Mouse (Mus musculus): Measurements from ENCODE around the gene Slc8a1. TPM values are rescaled to one million over a fixed set of nuclear protein-coding genes. Genes with fewer than 3 reads are reported as not detected.

Slc8a1 gene
- polyA plus RNA-seq, 1 experiment = 17.6 TPM

DNA sequence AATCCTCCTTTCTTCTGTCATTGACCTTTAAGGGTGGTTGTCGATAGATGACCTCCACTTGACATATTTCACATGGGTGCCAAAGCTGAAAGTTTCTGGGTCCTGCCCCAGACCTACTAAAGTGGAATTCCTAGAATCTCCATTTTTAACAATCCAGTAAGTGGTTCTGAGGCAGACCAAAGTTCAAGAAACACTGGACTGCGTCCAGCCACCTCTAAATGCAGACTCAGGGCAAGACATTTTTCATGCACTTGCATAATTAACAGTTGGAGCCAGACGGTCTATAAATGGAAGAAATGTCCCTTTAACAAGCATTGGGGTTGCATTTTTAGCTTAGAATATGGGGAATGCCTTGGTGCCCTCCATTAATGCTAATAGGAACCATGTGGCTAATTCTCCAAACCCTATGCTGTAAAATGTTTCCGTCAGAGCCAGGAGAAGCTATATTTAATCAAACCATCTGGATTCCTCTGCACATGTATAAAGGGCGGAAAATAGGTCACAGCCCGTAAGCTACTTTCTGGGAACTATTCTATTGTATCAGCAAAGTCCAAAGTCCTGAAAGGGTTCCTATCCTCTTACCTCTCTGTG lies 224.7 kb downstream of the Slc8a1 start:
- DNase-seq (ENCODE audit: low spot score) = no peak

DNA sequence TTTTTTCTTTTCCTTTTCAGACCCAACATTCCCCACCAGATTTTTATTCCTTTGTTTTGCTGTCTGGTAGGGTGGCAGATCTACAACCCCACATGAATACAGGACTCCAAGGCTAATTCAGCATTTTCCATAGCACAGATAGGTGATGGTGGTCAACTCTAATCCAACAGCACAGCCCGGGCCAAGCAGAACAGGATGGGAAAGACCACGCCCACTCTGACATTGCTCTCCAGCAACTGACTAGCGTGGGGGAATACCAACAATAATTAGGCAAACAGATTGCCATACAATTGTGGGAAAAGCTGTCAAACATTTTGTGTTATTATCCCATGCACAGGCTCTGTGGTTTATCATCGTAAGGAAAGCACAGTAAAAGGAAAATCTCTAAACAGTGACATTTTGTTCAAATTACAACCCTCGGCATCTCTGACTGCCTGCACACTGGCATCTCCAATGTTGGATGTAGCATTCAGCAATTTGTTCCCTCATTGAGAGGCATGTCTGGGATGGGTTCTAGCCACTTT lies 233.0 kb downstream of the Slc8a1 start:
- no peak for DNase-seq (ENCODE audit: low spot score)

DNA sequence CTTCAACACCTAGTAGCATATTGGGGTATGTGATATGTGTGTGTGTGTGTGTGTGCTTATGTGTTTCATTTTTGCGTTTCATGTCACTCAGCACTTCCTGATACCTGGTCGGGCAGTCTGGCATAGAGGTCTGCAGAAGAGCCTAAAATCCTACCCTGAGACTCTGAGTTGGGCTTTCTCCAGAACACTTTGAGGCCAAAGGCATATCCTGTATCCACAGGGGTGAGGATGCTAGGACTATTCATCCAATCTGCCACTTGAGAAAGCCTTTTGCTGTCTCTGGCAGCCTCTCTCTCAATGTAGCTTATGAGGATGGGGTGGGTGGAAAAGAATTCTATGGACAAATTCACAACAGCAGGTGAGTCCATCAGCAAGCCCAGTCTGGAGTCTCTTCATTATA lies 234.1 kb downstream of the Slc8a1 start:
- DNase-seq (ENCODE audit: low spot score) = no peak

DNA sequence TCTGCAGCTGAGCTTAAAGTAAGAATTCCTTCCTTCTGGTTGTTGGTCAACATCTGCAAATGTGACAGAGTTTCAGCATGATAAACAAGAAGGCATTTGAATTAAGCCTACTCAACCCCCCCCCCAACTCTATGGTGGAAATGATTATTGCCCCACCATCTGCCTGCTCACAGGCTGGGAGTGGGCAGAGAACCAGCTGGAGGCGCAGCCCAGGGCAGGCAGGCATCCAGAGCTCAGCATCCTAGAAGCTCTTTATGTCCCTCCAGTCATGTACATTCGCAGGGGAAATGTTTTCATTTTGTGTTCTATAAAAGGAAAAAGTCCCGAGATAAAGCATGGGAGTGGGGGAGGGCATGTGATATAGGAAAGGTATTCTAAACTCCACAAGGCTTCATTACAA lies 235.4 kb downstream of the Slc8a1 start:
- DNase-seq (ENCODE audit: low spot score) = no peak

- no peak for DNase-seq (ENCODE audit: low spot score)
These were observed 237.3 kb downstream of the Slc8a1 start for GRCm38 (mm10) chr17:81500686-81501407.

DNA sequence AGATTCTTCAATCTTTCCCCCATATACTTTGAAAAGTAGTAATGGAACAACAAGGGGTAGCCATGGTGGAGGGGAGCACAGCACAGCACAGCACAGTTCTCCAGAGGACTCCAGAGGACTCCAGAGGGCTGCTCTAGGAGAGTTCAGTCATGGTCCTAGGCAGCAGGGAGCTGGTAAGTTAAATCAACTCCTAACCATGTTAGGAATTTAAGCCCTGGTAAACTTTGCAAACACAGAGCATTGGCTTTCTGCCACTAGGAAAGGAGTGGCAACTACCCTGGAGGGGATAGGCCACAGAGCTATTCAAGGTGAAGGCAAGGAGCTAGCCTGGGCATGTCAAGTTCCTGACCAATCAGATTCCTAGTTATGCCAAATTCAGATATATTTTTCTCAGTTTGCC lies 240.3 kb downstream of the Slc8a1 start:
- DNase-seq (ENCODE audit: low spot score) = no peak

- no peak for DNase-seq (ENCODE audit: low spot score)
These were observed 241.6 kb downstream of the Slc8a1 start for GRCm38 (mm10) chr17:81496616-81497015.

GRCm38 (mm10) chr17:81492216-81492865 lies 245.8 kb downstream of the Slc8a1 start:
- DNase-seq (ENCODE audit: low spot score) = no peak

GRCm38 (mm10) chr17:81486388-81486787 lies 251.8 kb downstream of the Slc8a1 start:
- no peak for DNase-seq (ENCODE audit: low spot score)

DNA sequence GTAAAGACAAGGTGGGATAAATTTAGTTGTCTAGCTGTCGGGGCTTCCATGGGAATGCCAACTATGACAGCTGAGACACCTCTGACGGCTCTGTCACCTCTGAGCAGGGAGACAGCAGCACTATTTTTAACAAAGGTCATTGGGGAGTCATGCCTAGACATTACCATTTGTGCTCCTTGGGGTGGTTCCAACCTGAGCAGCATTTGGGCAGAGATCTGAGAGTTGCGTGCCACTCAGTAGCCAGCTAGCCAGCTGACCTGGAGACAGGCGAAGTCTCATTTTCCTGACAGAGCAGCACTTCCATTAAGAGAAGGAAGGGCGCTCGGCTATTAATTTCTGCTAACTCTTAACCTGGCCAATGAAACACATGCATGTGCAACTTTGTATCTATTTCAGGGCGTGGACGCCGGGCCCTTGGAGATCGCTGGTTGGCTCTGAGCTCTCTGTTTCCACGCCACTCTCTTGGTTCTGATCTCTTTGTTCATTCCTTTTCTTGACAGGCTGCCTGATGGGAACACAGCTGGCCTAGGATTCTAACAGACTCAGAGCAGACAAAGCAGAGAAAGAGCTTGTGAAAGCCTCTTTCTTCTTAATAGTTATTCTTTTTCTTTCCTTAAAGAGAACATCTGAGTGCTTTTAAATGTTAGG lies 256.2 kb downstream of the Slc8a1 start:
- DNase-seq (ENCODE audit: low spot score) = no peak

DNA sequence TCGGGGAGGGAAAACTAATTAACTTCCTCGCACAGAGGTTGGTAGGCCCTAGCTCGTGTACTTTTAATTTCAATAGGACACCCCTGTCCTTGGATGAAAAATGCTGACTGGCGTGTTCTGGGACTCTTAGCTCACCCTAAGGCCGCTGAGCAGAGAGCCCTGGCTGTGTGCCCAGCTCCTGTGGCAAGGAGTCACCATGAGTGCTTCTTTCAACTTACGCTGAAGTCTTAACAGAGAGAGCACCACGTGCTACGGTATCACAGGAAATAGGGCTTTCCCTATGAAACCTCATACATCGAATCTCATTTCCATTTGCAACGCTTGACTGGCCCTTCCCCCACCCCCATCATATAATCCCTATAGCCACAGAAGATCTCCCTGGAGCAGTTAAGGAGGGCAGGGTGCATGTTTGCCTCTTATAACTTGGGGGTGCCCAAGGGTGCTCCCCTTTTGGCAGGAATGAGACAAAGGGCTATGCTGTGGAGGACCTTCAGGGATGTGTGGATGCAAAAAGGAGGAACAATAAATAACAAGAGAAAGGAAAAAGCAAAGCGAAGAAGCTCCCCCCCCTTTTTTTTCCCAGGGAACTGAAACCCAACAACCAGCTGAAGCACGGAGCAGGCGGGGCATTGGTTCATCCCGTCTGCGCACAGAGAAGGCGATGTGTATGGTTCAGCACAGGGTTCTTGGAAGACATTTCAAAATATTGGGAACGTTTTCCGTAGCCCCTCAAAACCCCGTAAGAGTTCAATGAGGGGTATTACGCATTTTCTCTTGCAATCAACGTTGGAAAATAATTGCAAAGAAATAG lies 257.6 kb downstream of the Slc8a1 start:
- DNase-seq (ENCODE audit: low spot score) = no peak

DNA sequence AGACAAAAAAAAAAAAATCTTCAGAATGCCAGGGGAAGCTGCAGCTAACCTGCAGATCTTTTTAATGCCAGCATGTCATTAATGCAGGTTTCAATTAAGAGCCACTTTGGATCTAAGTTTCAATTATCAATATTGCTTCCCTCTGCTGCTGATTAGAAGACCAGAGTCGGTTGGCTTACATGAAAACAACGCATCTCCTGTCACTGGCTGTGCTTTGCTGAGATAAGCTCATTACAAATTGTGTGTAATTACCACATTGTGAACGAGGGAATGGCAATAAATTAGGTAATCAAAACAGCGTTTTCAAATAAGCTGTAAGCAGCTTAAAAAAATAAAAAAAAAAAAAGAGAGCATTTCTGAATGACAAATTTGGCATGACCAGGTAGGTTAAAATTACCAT lies 258.4 kb downstream of the Slc8a1 start:
- no peak for DNase-seq (ENCODE audit: low spot score)

DNA sequence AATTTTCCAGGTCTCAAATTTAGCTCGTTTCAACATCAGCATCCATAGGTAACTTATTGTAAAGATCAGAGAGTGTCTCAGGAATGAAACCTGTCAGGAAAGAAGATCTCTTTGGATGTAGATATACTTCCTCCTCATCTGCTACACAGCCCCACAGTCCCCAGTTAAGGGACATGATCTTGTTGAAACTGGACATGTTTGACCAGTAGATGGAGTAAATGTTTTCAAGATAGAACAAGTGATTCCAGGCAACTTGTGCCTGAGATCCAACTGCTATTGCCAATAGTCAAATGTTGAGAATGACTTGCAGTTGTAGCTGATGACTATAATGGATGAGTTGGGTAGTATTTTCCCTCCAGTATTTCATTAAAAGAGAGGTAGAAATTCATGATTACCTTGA lies 260.8 kb downstream of the Slc8a1 start:
- no peak for DNase-seq (ENCODE audit: low spot score)

DNA sequence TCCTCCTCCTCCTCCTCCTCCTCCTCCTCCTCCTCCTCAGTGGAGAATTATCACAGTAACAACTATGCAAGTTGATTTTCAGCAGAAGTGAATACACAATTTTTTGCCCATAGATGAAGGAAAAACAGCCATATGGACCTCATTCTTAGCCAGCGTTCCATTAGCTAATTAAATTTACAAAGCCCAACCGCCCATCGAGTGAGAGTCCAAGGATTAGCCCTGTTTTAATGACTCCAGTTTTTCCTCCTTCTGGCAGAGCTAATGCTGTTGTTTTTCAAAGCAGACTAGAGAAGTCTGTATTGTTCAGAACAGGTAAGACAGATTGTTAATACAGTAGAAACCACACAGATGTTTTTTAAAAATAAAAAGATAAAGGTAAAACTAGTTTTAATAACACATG lies 264.8 kb downstream of the Slc8a1 start:
- no peak for DNase-seq (ENCODE audit: low spot score)

DNA sequence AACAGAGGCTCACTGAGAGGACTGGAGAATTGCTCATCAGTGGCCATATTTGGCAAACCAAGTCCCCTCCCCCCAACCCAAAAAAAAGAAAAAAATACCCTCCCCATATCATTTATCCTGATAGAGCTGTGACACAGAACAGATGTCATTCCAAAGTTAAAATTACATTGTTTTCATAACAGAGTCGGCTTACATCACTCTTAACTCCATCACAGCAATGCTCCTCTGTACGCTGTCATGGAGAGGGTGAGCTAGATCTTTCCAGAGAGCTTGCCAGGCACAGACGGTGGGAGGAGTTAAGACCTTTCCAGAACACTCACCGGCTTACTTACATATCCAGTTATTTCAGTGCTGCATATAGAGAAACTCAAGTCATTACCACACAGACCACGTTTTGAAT lies 269.2 kb downstream of the Slc8a1 start:
- no peak for DNase-seq (ENCODE audit: low spot score)

- no peak for DNase-seq (ENCODE audit: low spot score)
These were observed 278.8 kb downstream of the Slc8a1 start for GRCm38 (mm10) chr17:81459379-81459778.

DNA sequence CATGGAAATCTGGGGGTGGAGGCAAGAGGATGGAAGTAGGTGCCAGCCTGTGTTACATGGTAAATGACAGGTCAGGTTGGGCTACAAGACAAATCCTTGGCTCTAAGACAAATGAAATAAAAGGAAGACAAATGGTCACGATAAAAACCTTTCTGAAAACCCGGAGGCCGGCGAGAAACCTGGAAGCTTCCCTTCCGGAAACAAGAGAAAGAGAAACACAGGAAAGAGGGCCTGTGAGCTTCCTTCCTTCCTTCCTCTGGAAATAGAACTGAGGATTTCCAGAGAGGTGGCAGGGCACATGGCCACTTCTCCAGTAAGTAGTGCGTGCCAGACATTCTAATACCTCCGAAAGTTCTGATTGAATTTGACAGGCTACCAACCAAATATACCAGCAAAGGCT lies 282.2 kb downstream of the Slc8a1 start:
- no peak for DNase-seq (ENCODE audit: low spot score)

DNA sequence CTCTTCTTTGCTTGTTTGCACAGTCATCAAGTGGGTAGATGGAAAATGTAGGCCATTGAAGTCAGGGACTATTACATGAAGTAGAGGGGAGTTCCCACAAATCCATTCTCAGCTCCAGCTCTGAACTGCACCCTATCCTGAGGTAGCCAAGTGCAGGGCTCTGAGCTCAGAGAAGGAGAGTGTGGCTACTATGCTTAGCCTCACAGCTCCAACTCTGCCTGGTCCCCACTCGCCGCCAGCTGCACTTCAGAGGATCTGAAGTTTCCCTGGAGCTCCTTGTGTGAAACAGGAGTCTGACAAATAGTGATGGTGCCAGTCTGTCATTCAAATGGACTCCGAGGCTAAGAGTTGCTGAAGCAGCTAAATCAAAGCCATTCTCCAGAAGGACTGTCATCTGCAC lies 282.9 kb downstream of the Slc8a1 start:
- DNase-seq (ENCODE audit: low spot score) = no peak

DNA sequence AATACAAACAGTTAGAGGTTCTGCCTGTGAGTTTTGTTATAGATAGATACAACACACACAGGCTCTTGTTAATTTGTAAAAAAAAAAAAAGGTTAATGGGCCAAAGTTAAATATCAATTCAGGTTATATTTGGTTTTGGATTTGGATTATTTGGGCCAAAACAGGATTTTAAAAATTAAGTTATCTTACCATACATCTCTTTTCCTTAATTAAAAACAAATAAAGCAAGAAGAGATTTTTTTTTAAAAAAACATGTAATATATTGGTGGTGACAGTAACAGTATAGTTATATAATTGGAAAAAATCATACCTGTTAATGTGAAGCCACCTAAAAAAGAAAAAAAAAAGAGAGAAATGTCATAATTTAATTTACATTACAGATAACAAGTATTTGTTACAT lies 296.7 kb downstream of the Slc8a1 start, which contains the start of gene Gm11096:
TSS of gene Gm11096 (plus strand) at position 301 of the 400 bp plus-strand sequence.
- DNase-seq (ENCODE audit: low spot score) = no peak

DNA sequence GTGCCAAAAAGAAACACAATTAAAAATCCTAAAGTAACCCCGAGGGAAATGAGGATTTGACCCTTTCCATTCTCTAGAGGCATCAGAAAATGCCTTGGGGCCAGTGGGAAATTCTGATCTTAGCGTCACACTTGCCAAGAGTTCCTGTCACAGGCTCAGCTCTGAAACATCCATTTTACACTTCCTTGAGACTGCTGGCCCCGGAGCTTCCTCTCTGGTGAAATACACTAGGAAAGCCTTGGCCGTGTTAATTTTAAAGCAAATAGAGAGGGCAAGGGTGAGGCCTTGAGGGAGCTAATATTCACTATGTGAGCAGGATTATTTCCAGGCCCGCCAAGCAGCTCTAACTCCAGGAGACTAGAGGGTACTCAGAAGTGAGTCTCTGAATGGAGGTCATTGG lies 305.0 kb downstream of the Slc8a1 start:
- no peak for DNase-seq (ENCODE audit: low spot score)

- no peak for DNase-seq (ENCODE audit: low spot score)
These were observed 305.4 kb downstream of the Slc8a1 start for GRCm38 (mm10) chr17:81432733-81433132.

DNA sequence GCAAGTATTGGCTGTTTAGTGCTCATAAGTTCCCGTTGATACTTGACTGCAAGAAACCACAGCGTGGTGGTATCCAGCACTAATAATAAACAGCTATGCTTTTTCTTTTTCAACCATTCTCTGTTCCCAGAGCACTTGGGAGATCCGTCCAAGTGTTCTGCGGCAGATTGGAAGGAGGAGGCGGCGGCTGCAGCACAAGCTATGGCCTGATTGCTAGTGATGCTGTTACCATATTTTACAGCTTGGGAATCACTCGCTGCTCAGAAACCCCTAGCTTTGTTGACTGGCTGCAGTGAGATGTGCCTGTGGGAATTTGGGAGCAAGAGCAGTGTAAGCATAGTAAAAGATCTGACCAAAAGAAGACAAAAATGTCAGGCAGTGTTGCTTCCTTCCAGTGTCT lies 310.9 kb downstream of the Slc8a1 start:
- no peak for DNase-seq (ENCODE audit: low spot score)

Measured in urinary bladder, adult 2 months (tissue).